Mouse (Mus musculus): ENCODE measurements around the gene Lats1. TPM values are rescaled to one million over a fixed set of nuclear protein-coding genes. Genes with fewer than 3 reads are reported as not detected.
"Not testable (repeated sequence)": the region's sequence is repeated elsewhere in the genome, so short reads cannot be mapped to it uniquely, and the experiment has no call there.

Lats1 gene
- total RNA-seq, 2 experiments from 2014 or later: 12.1 to 12.9 TPM

- intact Hi-C loops (cut with DNase I; ENCODE audit: low total_unique reads): no loop called here
- no peak for DNase-seq
These were observed 34.0 kb downstream of the Lats1 start for GRCm38 (mm10) chr10:7715056-7715455.

- intact Hi-C loops (cut with DNase I; ENCODE audit: low total_unique reads): no loop called here
These were observed 44.9 kb downstream of the Lats1 start, which contains the start of gene Katna1 for GRCm38 (mm10) chr10:7725751-7726500. TSS of gene Katna1 (plus strand) at chr10:7726000.

GRCm38 (mm10) chr10:7726501-7726812 lies 45.4 kb downstream of the Lats1 start:
- DNase-seq: no peak
- intact Hi-C loops (cut with DNase I; ENCODE audit: low total_unique reads): no loop called here

More at GRCm38 (mm10) chr10:7725751-7726500, 44.9 kb downstream of the Lats1 start, which contains the start of gene Katna1:
- DNase-seq: peak; percentile 95

- intact Hi-C loops (cut with DNase I; ENCODE audit: low total_unique reads): no loop called here
- no peak for DNase-seq
These were observed 46.0 kb downstream of the Lats1 start for GRCm38 (mm10) chr10:7727011-7727410.

GRCm38 (mm10) chr10:7731582-7731981 lies 50.6 kb downstream of the Lats1 start:
- intact Hi-C loops (cut with DNase I; ENCODE audit: low total_unique reads): no loop called here
- no peak for DNase-seq

- DNase-seq: peak; percentile 12
- intact Hi-C loops (cut with DNase I; ENCODE audit: low total_unique reads): no loop called here
These were observed 56.1 kb downstream of the Lats1 start for GRCm38 (mm10) chr10:7737122-7737521.

GRCm38 (mm10) chr10:7737914-7738313 lies 56.9 kb downstream of the Lats1 start:
- no peak for DNase-seq
- intact Hi-C loops (cut with DNase I; ENCODE audit: low total_unique reads): no loop called here

GRCm38 (mm10) chr10:7745528-7745927 lies 64.5 kb downstream of the Lats1 start:
- intact Hi-C loops (cut with DNase I; ENCODE audit: low total_unique reads); DNase-seq: not testable (repeated sequence)

GRCm38 (mm10) chr10:7748752-7749151 lies 67.7 kb downstream of the Lats1 start:
- intact Hi-C loops (cut with DNase I; ENCODE audit: low total_unique reads): no loop called here
- no peak for DNase-seq

GRCm38 (mm10) chr10:7757544-7757943 lies 76.5 kb downstream of the Lats1 start:
- DNase-seq: no peak
- intact Hi-C loops (cut with DNase I; ENCODE audit: low total_unique reads): no loop called here

Other genes with a start within 250 kb of the Lats1 start
- gene Ulbp1, start 207.6 kb upstream of the Lats1 start, total RNA-seq (2021): 1 to 10 TPM; 4.5 to 4.8 TPM
- 1 to 10 TPM; 2.5 to 2.9 TPM for gene Lrp11, start 91.4 kb upstream of the Lats1 start, total RNA-seq (2021)
- gene Nup43, start 13.7 kb upstream of the Lats1 start, total RNA-seq (2021): 1 to 10 TPM; 4.7 to 5.8 TPM
- 100 to 1,000 TPM in 1 of 2 experiments, 10 to 100 TPM in 1; 99.3 to 100 TPM for gene Pcmt1, start 78 bp upstream of the Lats1 start, total RNA-seq (2021)
- 10 to 100 TPM; 10.9 to 11.1 TPM for gene Katna1, start 44.8 kb downstream of the Lats1 start, total RNA-seq (2021)
- gene Ginm1, start 111.6 kb downstream of the Lats1 start, total RNA-seq (2021): 10 to 100 TPM; 80.3 to 86.0 TPM
- gene Ppil4, start 111.7 kb downstream of the Lats1 start, total RNA-seq (2021): 10 to 100 TPM; 11.4 to 12.2 TPM
- not detected for gene Zc3h12d, start 151.3 kb downstream of the Lats1 start, total RNA-seq (2021)

All from gastrocnemius, postnatal 14 days (tissue).